Mouse (Mus musculus) adrenal gland, postnatal 14 days (tissue): ENCODE results near the gene Tmsb10. TPM values are rescaled to one million over a fixed set of nuclear protein-coding genes. Genes with fewer than 3 reads are reported as not detected.
A peak's percentile ranks its signal among the peaks of the same experiment; 100 is the strongest.

Experiments
- DNase-seq: peaks from one replicate; pipeline ENCODE4 v3.0.0; 2021; ENCODE audit warnings: mixed read lengths
- total RNA-seq: library from RNA; stranded (reverse); gene quantifications from 2 replicates; pipeline ENCODE4 v1.2.3, GENCODE M21; 2021

The Tmsb10 gene
- total RNA-seq, 1 experiment from 2014 or later, result 355 TPM

- DNase-seq, result peak; percentile 58
Observed at GRCm38 (mm10) chr6:72956199-72957092, 2.1 kb downstream of the Tmsb10 start.

- peak; percentile 19 for DNase-seq
Observed at GRCm38 (mm10) chr6:72955517-72956198, 2.9 kb downstream of the Tmsb10 start.

GRCm38 (mm10) chr6:72954786-72955185, 3.8 kb downstream of the Tmsb10 start:
- peak; percentile 9 for DNase-seq

- no peak for DNase-seq
Observed at GRCm38 (mm10) chr6:72952967-72953366, 5.6 kb downstream of the Tmsb10 start.

- DNase-seq, result peak; percentile 9
Observed at GRCm38 (mm10) chr6:72952221-72952620, 6.3 kb downstream of the Tmsb10 start.

GRCm38 (mm10) chr6:72949161-72949756, 9.3 kb downstream of the Tmsb10 start:
- DNase-seq, result no peak

- DNase-seq, result no peak
Observed at GRCm38 (mm10) chr6:72948392-72948791, 10.2 kb downstream of the Tmsb10 start.

- DNase-seq, result peak; percentile 10
Observed at GRCm38 (mm10) chr6:72947960-72948359, 10.6 kb downstream of the Tmsb10 start.

- DNase-seq, result peak; percentile 79
Observed at GRCm38 (mm10) chr6:72940493-72940892, 18.1 kb downstream of the Tmsb10 start.

- DNase-seq, result no peak
Observed at GRCm38 (mm10) chr6:72937859-72938258, 20.7 kb downstream of the Tmsb10 start.

- DNase-seq, result no peak
Observed at GRCm38 (mm10) chr6:72937430-72937829, 21.1 kb downstream of the Tmsb10 start.

GRCm38 (mm10) chr6:72932955-72933354, 25.6 kb downstream of the Tmsb10 start:
- DNase-seq, result no peak

- no peak for DNase-seq
Observed at GRCm38 (mm10) chr6:72931533-72931932, 27.0 kb downstream of the Tmsb10 start.

GRCm38 (mm10) chr6:72929795-72930398, 28.7 kb downstream of the Tmsb10 start:
- DNase-seq, result no peak

GRCm38 (mm10) chr6:72926755-72927482, 31.6 kb downstream of the Tmsb10 start:
- DNase-seq, result peak; percentile 75

GRCm38 (mm10) chr6:72926031-72926430, 32.5 kb downstream of the Tmsb10 start:
- no peak for DNase-seq

- no peak for DNase-seq
Observed at GRCm38 (mm10) chr6:72923381-72923780, 35.2 kb downstream of the Tmsb10 start.

- DNase-seq, result no peak
Observed at GRCm38 (mm10) chr6:72921081-72921480, 37.5 kb downstream of the Tmsb10 start.

GRCm38 (mm10) chr6:72918510-72919033, 40.0 kb downstream of the Tmsb10 start:
- no peak for DNase-seq

- DNase-seq, result no peak
Observed at GRCm38 (mm10) chr6:72916330-72916729, 42.2 kb downstream of the Tmsb10 start.

- DNase-seq, result no peak
Observed at GRCm38 (mm10) chr6:72914087-72914749, 44.3 kb downstream of the Tmsb10 start.
